Mouse (Mus musculus): ENCODE data around the gene Stap2. TPM values are rescaled to one million over a fixed set of nuclear protein-coding genes. Genes with fewer than 3 reads are reported as not detected.

Stap2 gene
- polyA plus RNA-seq, 1 experiment: 0.98 TPM

GRCm38 (mm10) chr17:55986030-55986961, 19.1 kb downstream of the Stap2 start, which contains the start of gene Fsd1:
TSS of gene Fsd1 (plus strand) at chr17:55986509.
- TF ChIP-seq CTCF (IDR thresholded peaks at IDR 0.05; ENCODE audit: low read depth, low read length) (no peak), POLR2A (IDR thresholded peaks at IDR 0.05; ENCODE audit: borderline replicate concordance, low read depth, low read length) (no peak)

DNA sequence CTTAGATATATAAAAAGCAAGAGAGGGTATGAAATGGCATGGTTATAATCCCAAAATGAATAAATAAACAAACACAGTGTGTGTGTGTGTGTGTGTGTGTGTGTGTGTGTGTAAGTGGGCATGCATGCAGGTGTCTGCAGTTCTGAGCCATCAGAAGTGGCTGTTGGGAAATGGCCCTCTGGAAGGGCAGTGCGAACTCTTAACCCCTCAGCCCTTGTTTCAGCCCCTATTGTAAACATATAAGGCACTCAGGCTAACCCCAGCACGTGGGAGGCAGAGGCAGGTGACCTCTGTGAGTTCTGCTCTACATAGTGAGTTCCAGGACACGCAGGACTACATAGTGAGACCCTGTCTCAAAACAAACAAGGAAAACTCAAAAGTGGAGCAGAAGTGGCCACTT, 28.1 kb downstream of the Stap2 start:
- TF ChIP-seq POLR2A (IDR thresholded peaks at IDR 0.05; ENCODE audit: borderline replicate concordance, low read depth, low read length) (no peak), CTCF (IDR thresholded peaks at IDR 0.05; ENCODE audit: low read depth, low read length) (no peak)
- Histone ChIP-seq H3K4me3 (ENCODE audit: insufficient read depth, low read length) (no peak overlapping the region), H3K27ac (ENCODE audit: insufficient read depth, low read depth, low read length) (no peak overlapping the region), H3K4me1 (ENCODE audit: control insufficient read depth, insufficient read depth, low read length) (no peaks in the 10 kb centered on the region; the same call in 1 of the 2 replicates)

More at GRCm38 (mm10) chr17:55986030-55986961, 19.1 kb downstream of the Stap2 start, which contains the start of gene Fsd1:
- no peak within 1 kb of the TSS for H3K27ac ChIP-seq (ENCODE audit: insufficient read depth, low read depth, low read length)
- H3K4me3 ChIP-seq (ENCODE audit: insufficient read depth, low read length): no peak within 1 kb of the TSS
- H3K4me1 ChIP-seq (ENCODE audit: control insufficient read depth, insufficient read depth, low read length): no peaks in the 10 kb centered on the region

- H3K4me3 ChIP-seq (ENCODE audit: insufficient read depth, low read length): no peak overlapping the region
Observed at GRCm38 (mm10) chr17:55976255-55976862, 29.0 kb downstream of the Stap2 start.

GRCm38 (mm10) chr17:55971453-55971852, 33.9 kb downstream of the Stap2 start:
- Histone ChIP-seq H3K27ac (ENCODE audit: insufficient read depth, low read depth, low read length) (no peak overlapping the region), H3K4me1 (ENCODE audit: control insufficient read depth, insufficient read depth, low read length) (no peaks in the 10 kb centered on the region), H3K4me3 (ENCODE audit: insufficient read depth, low read length) (no peak overlapping the region)
- no peak for TF ChIP-seq POLR2A (IDR thresholded peaks at IDR 0.05; ENCODE audit: borderline replicate concordance, low read depth, low read length)

More at GRCm38 (mm10) chr17:55976255-55976862, 29.0 kb downstream of the Stap2 start:
- no peaks in the 10 kb centered on the region; the same call in 1 of the 2 replicates for H3K4me1 ChIP-seq (ENCODE audit: control insufficient read depth, insufficient read depth, low read length)
- no peak overlapping the region for H3K27ac ChIP-seq (ENCODE audit: insufficient read depth, low read depth, low read length)
- TF ChIP-seq CTCF (IDR thresholded peaks at IDR 0.05; ENCODE audit: low read depth, low read length): peak; percentile 82
- TF ChIP-seq POLR2A (IDR thresholded peaks at IDR 0.05; ENCODE audit: borderline replicate concordance, low read depth, low read length): no peak

GRCm38 (mm10) chr17:55969966-55970891, 35.2 kb downstream of the Stap2 start, which contains the start of gene Shd:
TSS of gene Shd (plus strand) at chr17:55970467.
- no peak within 1 kb of the TSS for H3K27ac ChIP-seq (ENCODE audit: insufficient read depth, low read depth, low read length)
- H3K4me3 ChIP-seq (ENCODE audit: insufficient read depth, low read length): peak within 1 kb of the TSS; percentile 29

DNA sequence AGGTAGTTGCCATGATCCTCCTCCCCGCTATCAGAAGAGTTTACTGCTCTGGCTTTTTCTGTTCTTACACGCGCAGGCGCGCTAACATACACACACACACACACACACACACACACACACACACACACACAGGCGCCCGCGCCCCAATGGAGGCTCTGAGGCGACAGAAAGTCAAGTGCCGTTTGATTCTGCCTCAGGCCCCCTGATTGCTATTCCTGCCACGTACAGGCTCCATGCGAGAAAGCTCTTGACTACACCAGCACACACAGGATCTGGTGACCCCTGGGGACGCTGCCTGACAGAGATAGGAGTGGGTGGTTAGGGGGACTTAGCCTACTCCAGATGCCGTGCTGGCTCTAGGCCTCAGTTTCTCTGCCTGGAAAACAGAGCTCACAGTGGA, 35.8 kb downstream of the Stap2 start:
- TF ChIP-seq CTCF (IDR thresholded peaks at IDR 0.05; ENCODE audit: low read depth, low read length): no peak
- no peak for TF ChIP-seq POLR2A (IDR thresholded peaks at IDR 0.05; ENCODE audit: borderline replicate concordance, low read depth, low read length)
- Histone ChIP-seq H3K4me1 (ENCODE audit: control insufficient read depth, insufficient read depth, low read length) (no peaks in the 10 kb centered on the region), H3K27ac (ENCODE audit: insufficient read depth, low read depth, low read length) (no peak overlapping the region), H3K4me3 (ENCODE audit: insufficient read depth, low read length) (no peak overlapping the region)

More at GRCm38 (mm10) chr17:55969966-55970891, 35.2 kb downstream of the Stap2 start, which contains the start of gene Shd:
- H3K4me1 ChIP-seq (ENCODE audit: control insufficient read depth, insufficient read depth, low read length): no peaks in the 10 kb centered on the region
- TF ChIP-seq CTCF (IDR thresholded peaks at IDR 0.05; ENCODE audit: low read depth, low read length): no peak
- TF ChIP-seq POLR2A (IDR thresholded peaks at IDR 0.05; ENCODE audit: borderline replicate concordance, low read depth, low read length): no peak

GRCm38 (mm10) chr17:55968210-55968609, 37.2 kb downstream of the Stap2 start:
- no peak for TF ChIP-seq CTCF (IDR thresholded peaks at IDR 0.05; ENCODE audit: low read depth, low read length)
- Histone ChIP-seq H3K4me3 (ENCODE audit: insufficient read depth, low read length) (no peak overlapping the region), H3K27ac (ENCODE audit: insufficient read depth, low read depth, low read length) (no peak overlapping the region)

DNA sequence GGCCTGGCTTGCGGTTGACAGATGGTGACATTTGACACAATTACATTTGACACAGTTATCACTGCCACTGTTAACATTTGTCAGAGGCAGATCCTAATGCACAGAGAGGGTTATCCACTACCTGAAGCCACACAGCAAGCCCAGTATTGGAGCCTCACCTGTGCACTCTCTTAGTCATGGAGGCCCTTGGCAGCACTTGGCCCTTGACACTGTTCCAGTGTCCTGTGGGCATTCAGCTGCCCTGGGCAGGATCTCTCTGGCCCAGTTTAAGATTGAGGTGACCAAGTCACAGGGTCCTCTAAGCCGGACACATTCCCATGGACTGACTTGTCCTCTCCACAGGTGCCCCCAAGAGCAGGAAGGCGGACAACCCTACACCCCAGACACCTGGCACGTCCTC, 38.2 kb downstream of the Stap2 start:
- no peak overlapping the region for H3K4me3 ChIP-seq (ENCODE audit: insufficient read depth, low read length)
- H3K4me1 ChIP-seq (ENCODE audit: control insufficient read depth, insufficient read depth, low read length): peaks cover 6% of the 10 kb centered on the region
- no peak for TF ChIP-seq CTCF (IDR thresholded peaks at IDR 0.05; ENCODE audit: low read depth, low read length)
- TF ChIP-seq POLR2A (IDR thresholded peaks at IDR 0.05; ENCODE audit: borderline replicate concordance, low read depth, low read length): no peak
- H3K27ac ChIP-seq (ENCODE audit: insufficient read depth, low read depth, low read length): no peak overlapping the region

More at GRCm38 (mm10) chr17:55968210-55968609, 37.2 kb downstream of the Stap2 start:
- H3K4me1 ChIP-seq (ENCODE audit: control insufficient read depth, insufficient read depth, low read length): no peaks in the 10 kb centered on the region

GRCm38 (mm10) chr17:55964996-55965395, 40.4 kb downstream of the Stap2 start:
- no peak overlapping the region for H3K4me3 ChIP-seq (ENCODE audit: insufficient read depth, low read length)
- TF ChIP-seq POLR2A (IDR thresholded peaks at IDR 0.05; ENCODE audit: borderline replicate concordance, low read depth, low read length) (no peak), CTCF (IDR thresholded peaks at IDR 0.05; ENCODE audit: low read depth, low read length) (no peak)
- no peak overlapping the region for H3K27ac ChIP-seq (ENCODE audit: insufficient read depth, low read depth, low read length)
- peaks cover 23% of the 10 kb centered on the region for H3K4me1 ChIP-seq (ENCODE audit: control insufficient read depth, insufficient read depth, low read length)

Data from bone marrow macrophage, adult 2 months (primary cell).